Mouse (Mus musculus) heart, postnatal 25 days (tissue): Measurements from ENCODE around the gene Hist1h3f. TPM values are rescaled to one million over a fixed set of nuclear protein-coding genes. Genes with fewer than 3 reads are reported as not detected.
A peak's percentile ranks its signal among the peaks of the same experiment; 100 is the strongest.
"Not testable (repeated sequence)": the region's sequence is repeated elsewhere in the genome, so short reads cannot be mapped to it uniquely, and the experiment has no call there.

ENCODE experiments used
- DNase-seq: peaks from one replicate; pipeline ENCODE4 v3.0.0; 2022; ENCODE audit warnings: low spot score
- intact Hi-C: fragments of 180-260 bp; cut with DNase I; formaldehyde crosslinking; loops from one replicate; pipeline ENCODE4 v1.15.1; 2025
- total RNA-seq, 2 experiments: library from RNA; stranded (reverse); gene quantifications; 2 replicates each; pipeline ENCODE4 v1.2.3; 2021

Gene Hist1h3f
- total RNA-seq, 2 experiments from 2014 or later = 6.4 to 10.6 TPM

DNA sequence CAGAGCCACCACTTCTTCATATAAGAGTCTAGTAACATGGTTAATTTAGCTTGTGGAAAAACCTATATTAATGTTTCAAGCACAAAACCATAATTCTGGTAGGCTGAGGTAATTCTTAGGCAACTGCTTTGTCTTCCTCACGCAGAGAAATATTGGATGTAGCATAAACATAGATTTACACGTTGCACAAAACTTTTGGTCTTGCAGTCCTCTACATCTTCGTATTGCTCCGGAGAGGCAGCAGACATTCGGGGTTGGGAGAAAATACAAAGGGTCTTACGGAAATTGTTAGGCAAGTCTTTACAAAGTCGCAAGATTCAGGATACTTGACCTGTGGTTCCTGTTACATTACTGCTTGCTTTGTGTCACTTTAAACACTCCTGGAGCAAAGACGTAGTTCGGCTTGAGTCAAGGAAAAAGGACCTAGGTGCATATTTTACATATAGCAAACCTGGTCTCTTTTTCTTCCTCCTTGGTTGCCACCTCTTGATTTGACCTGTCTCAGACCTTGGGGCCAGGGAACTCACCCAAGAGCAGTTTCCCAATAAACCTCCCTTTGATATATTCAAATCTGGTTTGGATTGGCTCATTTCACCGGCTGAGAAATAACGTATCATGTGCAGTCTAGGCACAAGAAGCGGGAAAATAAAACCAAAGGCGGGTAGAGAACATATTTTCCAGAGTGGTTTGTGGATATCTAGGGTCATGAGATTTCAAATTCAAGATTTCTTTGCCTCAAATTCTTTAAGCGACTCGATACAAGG lies 9.3 kb upstream of the Hist1h3f start:
- no peak for DNase-seq
- intact Hi-C loops = loop anchor here (5.0 kb wide), 3 partner anchors 48 to 1822 kb away; partner anchors contain the start of gene Hist1h4d

DNA sequence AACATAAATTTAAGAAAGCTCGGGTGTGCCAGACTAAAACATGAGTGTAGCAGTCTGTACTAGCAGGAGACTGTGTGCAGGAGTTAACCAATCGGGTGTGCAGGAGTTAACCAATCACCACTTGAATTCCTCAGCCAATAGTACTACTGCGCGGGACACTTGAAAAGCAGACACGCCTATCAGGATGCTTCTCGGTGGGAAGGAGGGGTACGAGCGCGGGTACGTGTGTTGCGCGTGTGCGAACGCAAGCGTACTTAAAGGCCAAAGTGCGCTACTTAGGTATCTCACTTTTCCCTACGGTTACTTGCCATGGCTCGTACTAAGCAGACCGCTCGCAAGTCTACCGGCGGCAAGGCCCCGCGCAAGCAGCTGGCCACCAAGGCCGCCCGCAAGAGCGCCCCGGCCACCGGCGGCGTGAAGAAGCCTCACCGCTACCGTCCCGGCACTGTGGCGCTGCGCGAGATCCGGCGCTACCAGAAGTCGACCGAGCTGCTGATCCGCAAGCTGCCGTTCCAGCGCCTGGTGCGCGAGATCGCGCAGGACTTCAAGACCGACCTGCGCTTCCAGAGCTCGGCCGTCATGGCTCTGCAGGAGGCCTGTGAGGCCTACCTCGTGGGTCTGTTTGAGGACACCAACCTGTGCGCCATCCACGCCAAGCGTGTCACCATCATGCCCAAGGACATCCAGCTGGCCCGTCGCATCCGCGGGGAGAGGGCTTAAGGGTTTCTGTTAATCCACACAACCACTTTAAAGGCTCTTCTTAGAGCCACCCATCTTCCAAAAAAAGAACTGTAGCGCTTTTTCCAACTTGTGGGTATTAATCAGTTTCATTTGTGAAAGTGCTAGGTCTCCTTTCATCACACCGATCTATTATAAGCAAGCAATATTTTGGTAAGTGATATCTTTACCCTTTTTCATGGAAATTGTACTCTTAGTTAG lies 8.4 kb upstream of the Hist1h3f start, which contains the start of gene Hist1h3g:
Gene Hist1h3g, plus strand, starts transcription at position 286 of the 939 bp plus-strand sequence.
- DNase-seq = peak; percentile 71
- intact Hi-C loops = not testable (repeated sequence)

GRCm38 (mm10) chr13:23536076-23536822 lies 7.6 kb upstream of the Hist1h3f start:
- no peak for DNase-seq
- intact Hi-C loops = no loop called here

- intact Hi-C loops = no loop called here
- no peak for DNase-seq
Measured at GRCm38 (mm10) chr13:23537006-23537710, 6.7 kb upstream of the Hist1h3f start.

DNA sequence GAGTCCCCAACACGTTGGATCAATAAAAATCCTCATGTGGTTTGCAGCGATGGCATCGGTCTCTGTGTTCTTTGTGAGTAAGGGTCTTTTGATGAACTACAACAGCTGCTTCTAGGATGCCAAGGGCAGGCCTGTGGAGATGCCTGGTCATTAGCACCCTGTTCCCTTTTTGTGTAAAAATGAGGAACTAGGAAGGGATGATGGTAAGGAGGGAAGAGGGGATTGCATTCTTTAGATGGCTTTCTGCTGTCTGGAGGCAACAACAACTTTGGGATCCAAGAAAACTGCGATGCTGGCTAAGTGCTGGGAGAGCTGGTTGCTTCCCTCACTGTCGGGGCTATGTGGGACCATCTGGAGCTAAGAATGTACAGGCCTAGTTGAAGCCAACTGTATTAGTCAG lies 5.6 kb upstream of the Hist1h3f start:
- intact Hi-C loops = no loop called here
- no peak for DNase-seq

GRCm38 (mm10) chr13:23539821-23540220 lies 4.0 kb upstream of the Hist1h3f start:
- intact Hi-C loops, DNase-seq: not testable (repeated sequence)

- intact Hi-C loops = no loop called here
- DNase-seq = no peak
Measured at GRCm38 (mm10) chr13:23541497-23541896, 2.4 kb upstream of the Hist1h3f start.

DNA sequence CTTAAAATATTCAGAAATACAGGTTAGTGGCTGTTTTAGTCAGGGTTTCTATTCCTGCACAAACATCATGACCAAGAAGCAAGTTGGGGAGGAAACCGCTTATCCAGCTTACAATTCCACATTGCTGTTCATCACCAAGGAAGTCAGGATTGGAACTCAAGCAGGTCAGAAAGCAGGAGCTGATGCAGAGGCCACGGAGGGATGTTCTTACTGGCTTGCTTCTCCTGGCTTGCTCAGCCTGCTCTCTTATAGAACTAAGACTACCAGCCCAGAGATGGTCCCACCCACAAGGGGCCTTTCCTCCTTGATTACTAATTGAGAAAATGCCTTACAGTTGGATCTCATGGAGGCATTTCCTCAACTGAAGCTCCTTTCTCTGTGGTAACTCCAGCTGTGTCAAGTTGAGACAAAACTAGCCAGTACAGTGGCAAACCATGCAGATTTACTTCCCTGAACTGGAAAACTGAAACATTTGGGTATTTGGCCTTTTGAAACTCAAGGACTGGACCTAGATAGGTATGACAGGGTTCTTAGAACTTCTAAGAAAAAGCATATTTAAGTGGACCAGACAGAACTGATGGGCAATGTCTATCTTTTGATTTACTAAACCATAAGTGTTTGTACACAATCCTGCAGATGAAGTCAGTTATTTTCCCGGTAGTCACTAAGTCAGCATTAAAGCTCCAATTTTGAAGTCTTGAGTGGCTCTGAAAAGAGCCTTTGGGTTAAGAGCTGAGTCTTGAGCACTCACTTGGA lies 1.4 kb upstream of the Hist1h3f start:
- DNase-seq, intact Hi-C loops: not testable (repeated sequence)

GRCm38 (mm10) chr13:23542999-23543607 lies 749 bp upstream of the Hist1h3f start, which contains the start of gene Hist1h2bh:
Hist1h2bh (minus strand) TSS chr13:23543392.
- intact Hi-C loops = not testable (repeated sequence)
- DNase-seq = peak; percentile 53

GRCm38 (mm10) chr13:23544787-23545120 lies 902 bp downstream of the Hist1h3f start:
- intact Hi-C loops, DNase-seq: not testable (repeated sequence)

DNA sequence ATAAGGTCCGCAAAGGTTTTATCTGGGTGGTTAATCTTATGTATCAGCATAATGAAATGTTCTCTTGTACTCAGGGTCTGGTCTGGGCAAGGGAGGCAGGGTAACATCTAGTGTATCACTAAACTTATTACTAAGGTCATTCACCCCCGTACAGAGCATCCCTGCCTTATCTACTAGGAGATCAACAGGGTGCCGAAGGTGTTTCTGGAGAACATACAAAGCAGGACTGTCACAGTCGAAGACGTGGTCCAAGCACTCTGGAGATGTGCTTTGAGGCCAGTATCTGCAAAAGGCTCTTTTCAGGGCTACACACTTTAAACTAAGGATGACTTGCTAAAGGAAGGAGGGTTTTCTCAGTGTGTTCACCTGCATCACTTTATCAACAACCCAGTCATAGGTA lies 2.8 kb downstream of the Hist1h3f start:
- DNase-seq = no peak
- intact Hi-C loops = no loop called here

DNA sequence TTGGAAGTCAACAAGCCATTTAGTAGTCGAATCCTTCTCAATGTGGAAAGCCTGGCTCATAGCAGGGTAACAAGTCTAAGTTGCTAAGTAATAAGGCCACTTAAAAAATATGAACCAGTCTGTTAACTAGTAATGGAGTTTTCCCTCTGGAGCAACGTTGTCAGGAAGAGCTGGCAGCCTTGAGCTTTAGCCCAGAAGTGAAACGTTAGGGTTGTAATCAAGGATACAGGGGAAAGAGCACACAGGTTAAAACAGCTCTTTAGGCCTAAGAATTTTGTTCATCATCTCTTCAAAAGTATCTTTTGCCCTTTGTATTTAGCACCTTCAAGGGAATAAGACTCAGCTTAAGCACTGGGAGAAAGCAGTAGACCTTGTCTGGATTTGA lies 6.9 kb downstream of the Hist1h3f start:
- no peak for DNase-seq
- intact Hi-C loops = no loop called here

- peak; percentile 62 for DNase-seq
- intact Hi-C loops = not testable (repeated sequence)
Measured at GRCm38 (mm10) chr13:23551146-23551834, 7.4 kb downstream of the Hist1h3f start, which contains the start of gene Hist1h4f. Hist1h4f (minus strand) TSS chr13:23551648.

GRCm38 (mm10) chr13:23551931-23552914 lies 8.4 kb downstream of the Hist1h3f start:
- DNase-seq = no peak
- intact Hi-C loops = no loop called here

- no peak for DNase-seq
- intact Hi-C loops = no loop called here
Measured at GRCm38 (mm10) chr13:23552962-23553361, 9.1 kb downstream of the Hist1h3f start, which contains the start of gene Hist1h1d. Hist1h1d (plus strand) TSS chr13:23553262.

- intact Hi-C loops = no loop called here
- no peak for DNase-seq
Measured at GRCm38 (mm10) chr13:23554393-23554792, 10.5 kb downstream of the Hist1h3f start.
